28 mouse cellular contexts compared by ENCODE assay signal in the genomic region with DNA sequence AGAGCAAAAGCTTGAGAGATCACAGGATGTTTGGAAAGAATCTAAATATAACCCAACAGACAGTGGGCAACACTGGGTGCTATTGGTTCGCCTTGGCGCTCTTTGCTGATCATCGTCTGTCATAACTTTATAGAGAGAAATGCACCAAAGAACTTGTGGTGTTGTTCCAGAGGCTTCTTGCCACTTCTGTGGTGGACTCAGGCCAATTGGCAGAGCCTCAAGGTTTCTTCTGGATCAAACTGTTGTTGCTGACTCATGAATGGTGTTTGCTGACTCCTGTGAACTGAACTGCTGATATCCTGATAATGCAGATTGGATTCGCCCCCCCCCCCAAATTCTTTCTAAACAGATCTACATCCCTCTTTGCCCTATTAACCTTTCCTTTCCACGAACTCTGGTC. TPM values are rescaled to one million over a fixed set of nuclear protein-coding genes. Genes with fewer than 3 reads are reported as not detected.
A peak's percentile ranks its signal among the peaks of the same experiment; 100 is the strongest.
DNase-seq lines count a peak whose midpoint lies in the region; TF ChIP-seq lines count a peak whose summit lies in the region.
"Had no signal": no experiment of that assay in that cellular context is flagged by ENCODE, and none has a peak within 500 bp of the region (broad histone marks: within the 10 kb centered on the region; RNA-seq: fewer than 3 reads in every experiment).

No protein-coding gene starts in this region.

- no peak for TF ChIP-seq POLR2A in kidney, adult 2 months (IDR thresholded peaks at IDR 0.05; ENCODE audit: low read depth, low read length)

- no peak overlapping the region for H3K27ac ChIP-seq in kidney, adult 2 months (ENCODE audit: insufficient read depth, low read depth, low read length)
- H3K27ac ChIP-seq in embryonic facial prominence, embryonic 10.5 days (replicated peaks) = no peak overlapping the region
- H3K27ac ChIP-seq: embryonic facial prominence, embryonic 12.5 days; forebrain, embryonic 15.5 days; gastrocnemius, adult 2 months; heart, adult 2 months; heart, embryonic 13.5 days; hindbrain, embryonic 10.5 days; hindbrain, embryonic 15.5 days; limb, embryonic 13.5 days; liver, embryonic 13.5 days; midbrain, embryonic 13.5 days; neural tube, embryonic 13.5 days had no signal

- TF ChIP-seq CTCF in kidney, adult 2 months (conservative IDR thresholded peaks at IDR 0.05; ENCODE audit: insufficient read depth, insufficient read length, low read depth, low read length) = no peak

- no peaks in the 10 kb centered on the region for H3K27me3 ChIP-seq in kidney, adult 2 months (replicated peaks; ENCODE audit: control insufficient read depth, insufficient read depth, low read length)
- no peaks in the 10 kb centered on the region for H3K27me3 ChIP-seq in embryonic facial prominence, embryonic 10.5 days (replicated peaks; ENCODE audit: low read depth, poor library complexity, severe bottlenecking)
- H3K27me3 ChIP-seq: CH12.LX; embryonic facial prominence, embryonic 12.5 days; forebrain, embryonic 15.5 days; heart, embryonic 13.5 days; hindbrain, embryonic 15.5 days; limb, embryonic 13.5 days; liver, embryonic 13.5 days; megakaryocyte, embryonic 14.5 days; midbrain, embryonic 13.5 days; neural tube, embryonic 13.5 days had no signal

- no peaks in the 10 kb centered on the region for H3K9me3 ChIP-seq in embryonic facial prominence, embryonic 10.5 days
- H3K9me3 ChIP-seq: embryonic facial prominence, embryonic 12.5 days; forebrain, embryonic 15.5 days; hindbrain, embryonic 10.5 days; hindbrain, embryonic 15.5 days; limb, embryonic 13.5 days; liver, embryonic 13.5 days; midbrain, embryonic 13.5 days; neural tube, embryonic 13.5 days had no signal

- 91% methylated on average over 5 of the region's 5 CpGs for WGBS in kidney, adult 2 months
- WGBS in embryonic facial prominence, embryonic 10.5 days = 92% methylated on average over 5 of the region's 5 CpGs

- H3K36me3 ChIP-seq in kidney, adult 2 months (ENCODE audit: control insufficient read depth, insufficient read depth, low read length) = no peaks in the 10 kb centered on the region
- no peaks in the 10 kb centered on the region for H3K36me3 ChIP-seq in embryonic facial prominence, embryonic 10.5 days (replicated peaks)
- H3K36me3 ChIP-seq: embryonic facial prominence, embryonic 12.5 days; forebrain, embryonic 15.5 days; heart, embryonic 13.5 days; hindbrain, embryonic 10.5 days; hindbrain, embryonic 15.5 days; limb, embryonic 13.5 days; liver, embryonic 13.5 days; midbrain, embryonic 13.5 days; neural tube, embryonic 13.5 days had no signal

- DNase-seq in kidney, adult 2 months = peak; percentile 61
- DNase-seq in kidney, postnatal 10 days = no peak
- DNase-seq in 416B (ENCODE audit: low read depth) = peak; percentile 30
- peak; percentile 70 for DNase-seq in adrenal gland, adult 2 months
- peak; percentile 74 to 75 for DNase-seq in adrenal gland, postnatal 36 days
- DNase-seq in embryonic facial prominence, embryonic 10.5 days (ENCODE audit: low spot score) = no peak
- DNase-seq in gastrocnemius, adult 8-10 months (ENCODE audit: low spot score in 2 of 2) = no peak
- DNase-seq: cerebellum, adult 18-20 months; cerebellum, postnatal 25 days; gastrocnemius, adult 2 months; heart, adult 2 months; heart, postnatal 10 days; kidney, postnatal 14 days; liver, embryonic 13.5 days; lung, adult 18-20 months; lung, postnatal 4 days; thymus, adult 2 months; thymus, postnatal 4 days had no signal

- H3K4me1 ChIP-seq in kidney, adult 2 months (ENCODE audit: control insufficient read depth, insufficient read depth, low read length) = no peaks in the 10 kb centered on the region
- no peaks in the 10 kb centered on the region for H3K4me1 ChIP-seq in embryonic facial prominence, embryonic 10.5 days
- H3K4me1 ChIP-seq: embryonic facial prominence, embryonic 12.5 days; forebrain, embryonic 15.5 days; heart, embryonic 13.5 days; hindbrain, embryonic 10.5 days; hindbrain, embryonic 15.5 days; limb, embryonic 13.5 days; liver, embryonic 13.5 days; midbrain, embryonic 13.5 days; neural tube, embryonic 13.5 days had no signal

- no peak overlapping the region for H3K4me3 ChIP-seq in kidney, adult 2 months (ENCODE audit: insufficient read depth, low read depth, low read length)
- H3K4me3 ChIP-seq in embryonic facial prominence, embryonic 10.5 days = no peak overlapping the region
- H3K4me3 ChIP-seq: embryonic facial prominence, embryonic 12.5 days; forebrain, embryonic 15.5 days; gastrocnemius, adult 2 months; heart, adult 2 months; heart, embryonic 13.5 days; hindbrain, embryonic 10.5 days; hindbrain, embryonic 15.5 days; limb, embryonic 13.5 days; liver, embryonic 13.5 days; megakaryocyte, embryonic 14.5 days; midbrain, embryonic 13.5 days; neural tube, embryonic 13.5 days had no signal

RNA-seq across cellular contexts. Expression of gene Fndc3a, which starts 38.5 kb away (rescaled TPM):
- 43.8 and 48.5 TPM in 2 replicates for polyA plus RNA-seq in kidney, adult 2 months (2012; rRNA removed)
- total RNA-seq in adrenal gland, adult 2 months (2021) = 10 to 100 TPM; 57.4 to 74.8 TPM
- polyA plus RNA-seq in adrenal gland, adult 2 months (2012; rRNA removed) = 19.9 and 48.9 TPM in 2 replicates
- 10 to 100 TPM; 62.6 to 78.5 TPM for total RNA-seq in adrenal gland, postnatal 36 days (2021)
- 42.6 and 43.9 TPM in 2 replicates for polyA plus RNA-seq in embryonic facial prominence, embryonic 10.5 days (2016; fragmentation: Nextera tagmentation; extraction: Ambion mirVana)
- total RNA-seq in gastrocnemius, adult 8-10 months (2022) = 1 to 10 TPM; 3.8 to 5.7 (median 4.6) TPM

Comparison
In these comparisons a context has a peak if more than half of its experiments do, and no peak if none do; other contexts are left out.
1. DNase-seq: peak in kidney, adult 2 months (single experiment), 416B (single experiment), adrenal gland, adult 2 months (single experiment) and adrenal gland, postnatal 36 days (2 of 2); none in kidney, postnatal 10 days (single experiment), embryonic facial prominence, embryonic 10.5 days (single experiment) and gastrocnemius, adult 8-10 months (0 of 2).
2. RNA of gene Fndc3a, which starts 38.5 kb away (total RNA-seq): 62.6 to 78.5 TPM in adrenal gland, postnatal 36 days and 57.4 to 74.8 TPM in adrenal gland, adult 2 months; 3.8 to 5.7 TPM in gastrocnemius, adult 8-10 months; every median in the first group is over 4 times any median in the second.